Mouse (Mus musculus) embryonic facial prominence, embryonic 10.5 days (tissue): ENCODE measurements around the gene Gm13030. TPM values are rescaled to one million over a fixed set of nuclear protein-coding genes. Genes with fewer than 3 reads are reported as not detected.
"Not testable (repeated sequence)": the region's sequence is repeated elsewhere in the genome, so short reads cannot be mapped to it uniquely, and the experiment has no call there.

ENCODE experiments used
- DNase-seq: peaks from one replicate; pipeline ENCODE4 v3.0.0-alpha.2; 2017; ENCODE audit warnings: low spot score
- H3K27ac ChIP-seq: fragments of 300-500 bp; sonication (generic); replicated peaks from 2 replicates; pipeline ENCODE4 v1.5.1; 2016; ENCODE audit warnings: mild to moderate bottlenecking
- H3K27me3 ChIP-seq: fragments of 300-500 bp; sonication (generic); replicated peaks from 2 replicates; pipeline ENCODE4 v1.6.1; 2016; ENCODE audit warnings: low read depth, mild to moderate bottlenecking; ENCODE audit not compliant: poor library complexity, severe bottlenecking
- H3K36me3 ChIP-seq: fragments of 300-500 bp; sonication (generic); replicated peaks from 2 replicates; pipeline ENCODE4 v1.6.1; 2016; ENCODE audit warnings: mild to moderate bottlenecking, moderate library complexity
- H3K4me1 ChIP-seq: fragments of 300-500 bp; sonication (generic); 2 replicates; pipeline ENCODE4 v1.6.1; 2016
- H3K4me3 ChIP-seq: fragments of 300-500 bp; sonication (generic); 2 replicates; pipeline ENCODE4 v1.5.1; 2016; ENCODE audit warnings: mild to moderate bottlenecking, moderate library complexity
- H3K9me3 ChIP-seq: fragments of 300-500 bp; sonication (generic); 2 replicates; pipeline ENCODE4 v1.6.1; 2016; ENCODE audit warnings: mild to moderate bottlenecking
- WGBS: fragments of 180-500 bp; shearing (Covaris S2); methylation state at CpG from one replicate; pipeline ENCODE4 v1.1.7; 2016; 5-methylcytosine and 5-hydroxymethylcytosine counted together
- polyA plus RNA-seq: library from polyadenylated mRNA; unstranded; fragments of >200 nt; fragmentation: Nextera tagmentation; extraction: Ambion mirVana; gene quantifications from 2 replicates; pipeline ENCODE4 v1.2.1, GENCODE M21; 2016

Gene Gm13030
- polyA plus RNA-seq, 1 experiment from 2014 or later = not detected

DNA sequence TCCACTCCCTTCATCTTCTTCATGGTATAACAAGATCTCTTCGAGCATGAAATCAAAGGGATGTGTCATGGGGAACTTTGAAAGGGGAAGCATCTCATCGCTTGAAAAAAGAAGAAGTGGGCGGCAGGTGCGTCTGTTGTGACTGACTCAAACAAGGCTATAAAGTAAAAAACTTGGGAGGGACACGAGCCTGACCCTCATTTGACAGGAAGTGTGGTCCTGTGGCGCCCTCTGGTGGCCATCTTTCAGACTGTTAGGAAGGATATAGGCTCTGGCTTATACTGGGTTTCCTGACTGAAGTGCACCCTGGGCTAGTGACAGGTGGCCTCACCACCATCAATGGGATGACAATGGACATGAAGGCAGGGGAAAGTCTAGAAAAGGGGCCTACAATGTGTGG, 10.5 kb upstream of the Gm13030 start:
- H3K27ac ChIP-seq = no peak overlapping the region
- no peak overlapping the region for H3K4me3 ChIP-seq
- no peaks in the 10 kb centered on the region for H3K9me3 ChIP-seq
- DNase-seq = peak; percentile 86
- 20% methylated on average over 6 of the region's 6 CpGs for WGBS
- peaks cover 31% of the 10 kb centered on the region for H3K27me3 ChIP-seq
- peaks cover 19% of the 10 kb centered on the region for H3K4me1 ChIP-seq
- no peaks in the 10 kb centered on the region for H3K36me3 ChIP-seq

DNA sequence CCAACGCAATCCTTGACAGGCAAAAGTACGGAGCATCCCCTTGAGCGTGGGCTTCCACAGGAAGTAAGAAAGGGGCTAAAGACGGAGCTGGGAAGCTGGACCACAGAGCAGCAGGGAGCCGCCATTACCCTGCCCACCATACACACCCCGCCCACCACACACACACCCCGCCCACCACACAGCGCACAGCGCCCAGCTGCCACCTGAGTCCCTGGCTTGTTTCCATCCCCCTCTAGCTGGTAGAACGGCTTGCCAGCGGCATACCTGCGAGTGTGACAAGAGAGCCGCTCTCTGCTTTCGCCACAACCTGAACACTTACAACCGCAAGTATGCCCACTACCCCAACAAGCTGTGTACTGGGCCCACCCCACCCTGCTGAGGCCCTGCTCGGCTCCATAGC, 8.4 kb upstream of the Gm13030 start:
- no peaks in the 10 kb centered on the region for H3K9me3 ChIP-seq
- H3K27ac ChIP-seq = peak overlapping the region; percentile 51
- peaks cover 30% of the 10 kb centered on the region for H3K4me1 ChIP-seq
- 9% methylated on average over 16 of the region's 16 CpGs for WGBS
- H3K27me3 ChIP-seq = peaks cover 31% of the 10 kb centered on the region
- DNase-seq = peak; percentile 57
- H3K4me3 ChIP-seq = peak overlapping the region; percentile 45
- no peaks in the 10 kb centered on the region for H3K36me3 ChIP-seq

DNA sequence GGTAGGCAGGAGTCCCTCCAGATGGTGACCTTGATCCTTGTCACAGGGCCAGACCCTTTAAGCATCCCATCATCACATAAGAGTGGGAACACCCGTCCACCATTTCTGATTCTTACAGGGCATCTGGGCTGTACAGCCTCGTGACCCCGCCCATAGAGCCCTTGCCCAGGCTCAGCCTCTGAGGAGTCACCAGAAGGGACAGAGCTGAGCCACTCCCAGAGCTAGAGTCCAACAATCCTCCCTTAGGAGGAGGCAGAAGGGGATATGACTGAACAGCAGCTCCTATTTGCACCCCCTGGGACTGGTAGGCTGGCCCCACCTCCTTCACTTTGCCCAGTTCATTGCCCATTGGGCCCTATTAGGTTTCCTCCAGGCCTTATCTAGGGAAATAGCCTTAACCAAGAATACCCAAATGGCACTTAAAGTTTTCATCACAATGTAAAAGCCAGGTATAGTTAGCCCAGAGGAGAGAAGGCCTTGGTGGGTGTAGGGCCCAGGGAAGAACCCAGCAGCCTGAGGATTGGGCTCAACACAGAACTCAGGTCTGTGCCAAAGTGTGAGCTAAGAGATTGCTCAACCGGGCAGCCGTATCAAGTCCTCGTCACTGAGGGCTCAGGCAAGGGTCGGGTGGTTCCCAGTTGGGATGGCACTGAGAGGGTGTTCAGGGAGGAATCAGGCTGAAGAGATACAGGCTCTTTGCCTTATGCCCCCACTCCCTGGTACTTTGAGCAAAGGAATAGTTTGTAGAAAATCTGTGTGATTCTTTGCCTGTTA, 7.2 kb upstream of the Gm13030 start:
- WGBS = 83% methylated on average over 7 of the region's 7 CpGs

DNA sequence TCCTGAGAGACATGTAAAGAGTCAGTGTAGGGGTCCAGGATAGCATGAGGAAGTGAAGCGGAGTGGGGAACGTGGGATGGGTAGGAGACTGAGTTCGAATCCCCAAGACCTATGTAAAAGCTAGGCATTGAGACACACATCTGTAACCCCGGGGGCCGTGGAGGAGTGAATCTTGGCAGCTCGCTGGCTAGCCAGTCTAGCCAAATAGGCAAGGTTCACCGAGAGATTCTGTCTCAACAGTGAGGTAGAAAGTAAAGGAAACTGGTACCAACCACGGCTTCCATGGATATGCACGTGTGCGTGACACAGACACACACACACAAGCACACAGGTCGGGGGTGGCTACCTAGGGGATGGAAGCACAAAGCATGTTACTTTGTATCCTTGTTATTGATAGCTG, 6.0 kb upstream of the Gm13030 start:
- WGBS = 86% methylated on average over 11 of the region's 11 CpGs
- Histone ChIP-seq H3K4me1 (peaks cover 30% of the 10 kb centered on the region), H3K27me3 (peaks cover 31% of the 10 kb centered on the region), H3K4me3 (no peak overlapping the region), H3K27ac (peak overlapping the region; percentile 24; the same call in 1 of the 2 replicates), H3K36me3 (no peaks in the 10 kb centered on the region), H3K9me3 (no peaks in the 10 kb centered on the region)
- no peak for DNase-seq

More for the DNA sequence above, 7.2 kb upstream of the Gm13030 start:
- Histone ChIP-seq H3K27me3 (peaks cover 31% of the 10 kb centered on the region), H3K36me3 (no peaks in the 10 kb centered on the region), H3K4me3 (no peak overlapping the region), H3K27ac (no peak overlapping the region), H3K9me3 (no peaks in the 10 kb centered on the region), H3K4me1 (peaks cover 30% of the 10 kb centered on the region)
- DNase-seq = no peak

DNA sequence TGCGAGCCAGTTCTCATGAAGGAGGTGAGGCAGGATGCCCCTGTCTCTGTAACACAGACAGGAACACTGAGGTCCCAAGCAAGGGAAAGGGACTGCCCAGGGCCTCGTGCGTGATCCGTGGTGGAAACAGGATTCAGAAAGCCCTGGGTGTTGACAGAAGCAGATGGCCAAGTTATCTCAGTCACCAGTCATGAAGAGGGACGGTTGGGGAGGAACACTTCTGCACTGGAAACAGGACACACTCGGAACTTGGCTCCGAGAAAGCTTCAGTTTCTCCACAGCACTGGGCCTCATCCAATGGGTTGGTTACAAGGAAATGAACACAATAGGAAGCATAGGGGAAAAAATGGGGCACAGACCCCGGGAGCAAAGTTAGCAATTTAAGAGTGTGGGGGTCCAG, 5.0 kb upstream of the Gm13030 start:
- Histone ChIP-seq H3K4me3 (no peak overlapping the region), H3K36me3 (no peaks in the 10 kb centered on the region), H3K9me3 (no peaks in the 10 kb centered on the region), H3K27ac (no peak overlapping the region), H3K4me1 (peaks cover 30% of the 10 kb centered on the region), H3K27me3 (peaks cover 31% of the 10 kb centered on the region)
- no peak for DNase-seq
- 72% methylated on average over 8 of the region's 8 CpGs for WGBS

DNA sequence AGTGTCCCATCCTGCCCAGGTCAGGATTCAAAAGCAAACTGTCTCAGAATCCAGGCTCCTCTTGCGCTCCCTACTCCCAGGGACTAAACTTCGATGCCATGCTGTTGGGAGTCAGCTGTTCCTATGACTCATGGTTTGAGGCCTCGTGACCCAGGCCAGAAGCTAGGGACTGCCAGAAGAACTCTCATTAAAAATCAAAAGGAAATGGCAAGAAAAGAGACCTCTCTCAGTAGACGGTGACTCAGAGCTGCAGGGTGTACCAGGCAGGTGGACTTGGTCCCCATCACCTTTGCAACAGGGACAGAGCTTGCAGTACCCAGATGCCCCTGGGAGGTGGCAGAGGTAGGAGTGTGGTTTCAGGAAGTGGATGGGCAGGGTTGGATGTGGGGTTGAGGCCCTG, 4.0 kb upstream of the Gm13030 start, which contains the start of gene Pla2g2e:
Gene Pla2g2e, plus strand, starts transcription at position 212 of the 400 bp plus-strand sequence.
- Histone ChIP-seq H3K9me3 (no peaks in the 10 kb centered on the region), H3K27ac (no peak within 1 kb of the TSS), H3K36me3 (no peaks in the 10 kb centered on the region), H3K27me3 (peaks cover 27% of the 10 kb centered on the region), H3K4me3 (no peak within 1 kb of the TSS), H3K4me1 (peaks cover 30% of the 10 kb centered on the region)
- DNase-seq = no peak
- WGBS = 74% methylated on average over 4 of the region's 4 CpGs

DNA sequence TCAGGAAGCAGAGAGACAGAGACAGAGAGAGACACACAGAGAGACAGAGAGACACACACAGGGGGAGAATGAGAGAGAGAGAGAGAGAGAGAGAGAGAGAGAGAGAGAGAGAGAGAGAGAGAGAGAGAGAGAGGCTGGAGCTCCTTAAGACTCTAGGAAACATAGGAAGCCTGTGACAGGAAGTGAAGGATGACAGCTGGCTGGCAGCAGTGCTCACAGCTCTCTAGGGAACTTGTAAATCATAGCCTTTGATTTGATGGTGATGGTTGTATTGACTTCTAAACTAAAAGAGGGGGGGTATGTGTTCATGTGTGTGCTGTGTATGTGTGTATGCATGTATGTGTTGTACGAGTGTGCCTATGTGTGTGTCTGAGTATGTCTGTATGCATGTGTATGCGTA, 2.2 kb upstream of the Gm13030 start:
- H3K27ac ChIP-seq = no peak overlapping the region
- no peaks in the 10 kb centered on the region for H3K36me3 ChIP-seq
- DNase-seq = no peak
- no peaks in the 10 kb centered on the region for H3K9me3 ChIP-seq
- H3K27me3 ChIP-seq = peaks cover 10% of the 10 kb centered on the region
- H3K4me3 ChIP-seq = no peak overlapping the region
- peaks cover 20% of the 10 kb centered on the region for H3K4me1 ChIP-seq
- WGBS = 91% methylated on average over 2 of the region's 2 CpGs

DNA sequence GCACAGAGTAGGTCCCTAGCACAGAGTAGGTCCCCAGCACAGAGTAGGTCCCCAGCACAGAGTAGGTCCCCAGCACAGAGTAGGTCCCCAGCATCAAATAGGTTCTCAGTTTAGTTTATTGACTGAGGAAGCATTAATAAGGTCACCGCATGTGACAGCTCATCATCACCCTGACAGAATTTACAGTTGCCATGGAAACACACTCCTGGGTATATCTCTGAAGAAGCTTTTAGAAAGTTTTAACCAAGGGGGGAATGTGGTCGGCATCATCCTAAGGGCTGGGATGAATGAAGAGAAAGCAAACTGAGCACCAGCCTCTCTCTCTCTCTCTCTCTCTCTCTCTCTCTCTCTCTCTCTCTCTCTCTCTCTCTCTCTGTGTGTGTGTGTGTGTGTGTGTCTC, 1.5 kb upstream of the Gm13030 start:
- H3K9me3 ChIP-seq, H3K36me3 ChIP-seq, DNase-seq, H3K4me3 ChIP-seq, H3K27me3 ChIP-seq, H3K27ac ChIP-seq: not testable (repeated sequence)
- peaks cover 20% of the 10 kb centered on the region for H3K4me1 ChIP-seq
- WGBS = 93% methylated on average over 2 of the region's 2 CpGs

DNA sequence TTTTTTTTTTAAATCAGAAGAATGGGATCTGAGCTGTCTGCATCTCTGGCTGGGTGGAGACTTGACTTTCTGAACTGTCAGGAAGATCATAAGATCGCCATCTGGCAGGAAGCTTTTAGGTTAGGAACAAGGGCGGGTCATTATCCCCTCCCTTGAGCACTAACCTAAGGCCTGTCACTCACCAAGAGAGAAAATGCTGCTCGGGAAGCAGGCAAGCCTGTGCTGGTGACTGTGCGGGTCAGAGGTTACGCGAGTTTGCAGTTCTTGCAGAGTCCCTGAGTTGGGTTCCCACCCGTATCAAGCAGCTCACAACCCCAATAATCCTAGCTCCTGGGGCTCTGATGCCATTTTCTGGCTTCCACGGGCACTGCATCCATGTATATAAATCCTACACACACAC, 5.1 kb downstream of the Gm13030 start:
- Histone ChIP-seq H3K27ac (no peak overlapping the region), H3K27me3 (no peaks in the 10 kb centered on the region), H3K36me3 (no peaks in the 10 kb centered on the region), H3K4me1 (peaks cover 22% of the 10 kb centered on the region; the same call in 1 of the 2 replicates), H3K9me3 (no peaks in the 10 kb centered on the region), H3K4me3 (no peak overlapping the region)
- 37% methylated on average over 8 of the region's 8 CpGs for whole genome bisulfite sequencing
- peak; percentile 61 for DNase-seq

DNA sequence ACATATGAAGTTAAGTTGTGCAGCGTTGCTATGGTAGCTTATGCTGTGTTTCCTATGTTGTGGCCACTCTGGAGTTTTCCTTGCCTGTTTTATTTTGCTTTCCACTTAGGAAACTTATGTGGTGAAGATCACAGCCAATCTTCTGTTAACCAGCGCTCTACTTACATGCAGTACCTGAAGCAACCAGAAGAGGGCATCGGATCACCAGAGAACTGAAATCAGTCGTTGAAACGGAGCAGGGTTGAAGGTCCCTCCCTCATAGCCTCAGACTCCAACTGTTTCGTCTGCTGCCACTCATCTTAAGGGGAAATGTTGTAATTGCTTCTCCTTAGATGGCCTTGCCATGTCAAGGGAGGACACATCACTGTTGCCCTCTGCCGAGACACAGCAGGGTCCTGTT, 7.4 kb downstream of the Gm13030 start:
- Histone ChIP-seq H3K9me3 (no peaks in the 10 kb centered on the region), H3K27ac (no peak overlapping the region), H3K4me3 (no peak overlapping the region), H3K36me3 (no peaks in the 10 kb centered on the region), H3K4me1 (peaks cover 22% of the 10 kb centered on the region; the same call in 1 of the 2 replicates), H3K27me3 (no peaks in the 10 kb centered on the region)
- peak; percentile 73 for DNase-seq
- 13% methylated on average over 7 of the region's 7 CpGs for WGBS

DNA sequence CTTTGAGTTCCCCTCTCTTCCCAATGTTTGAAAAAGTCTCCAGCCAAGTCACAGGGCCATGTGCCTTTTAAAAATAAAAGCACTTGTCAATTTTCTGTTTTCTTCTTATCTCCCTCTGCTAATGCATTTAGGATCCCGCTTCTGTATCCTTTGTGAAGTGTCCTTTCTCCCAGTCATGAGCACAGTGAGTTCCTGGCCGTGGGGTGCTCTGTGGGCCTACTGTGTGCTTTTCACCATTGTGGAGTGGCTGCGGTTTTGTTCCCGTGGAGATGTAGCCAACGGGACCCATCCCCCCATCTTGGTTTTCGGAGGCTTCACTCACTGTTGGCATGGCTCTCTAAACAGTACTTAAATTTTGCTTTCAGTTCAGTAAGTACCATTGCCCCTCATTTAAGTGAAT, 7.8 kb downstream of the Gm13030 start:
- no peak for DNase-seq
- no peak overlapping the region for H3K27ac ChIP-seq
- peaks cover 22% of the 10 kb centered on the region; the same call in 1 of the 2 replicates for H3K4me1 ChIP-seq
- H3K9me3 ChIP-seq = no peaks in the 10 kb centered on the region
- H3K36me3 ChIP-seq = no peaks in the 10 kb centered on the region
- no peak overlapping the region for H3K4me3 ChIP-seq
- H3K27me3 ChIP-seq = no peaks in the 10 kb centered on the region
- WGBS = 73% methylated on average over 6 of the region's 6 CpGs

DNA sequence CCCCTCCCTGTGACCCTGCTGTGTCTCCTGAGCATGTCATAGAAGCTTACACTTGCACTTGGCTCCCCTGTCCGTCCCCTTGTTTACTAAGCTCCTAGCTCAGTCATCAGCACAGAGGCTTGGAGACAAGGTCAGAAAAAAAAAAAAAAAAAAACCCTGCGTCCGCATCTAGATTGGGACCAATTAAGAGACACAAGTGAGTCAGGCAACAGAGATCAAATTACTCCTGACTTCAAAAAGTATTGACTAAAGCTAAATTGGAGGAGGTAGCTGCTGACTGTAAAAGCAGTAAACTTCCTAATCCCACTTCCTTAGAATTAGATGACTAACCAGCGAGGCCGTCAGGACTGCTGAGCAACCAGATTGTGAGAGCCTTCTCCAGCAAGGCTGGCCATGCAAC, 8.7 kb downstream of the Gm13030 start:
- Histone ChIP-seq H3K9me3 (no peaks in the 10 kb centered on the region), H3K27ac (no peak overlapping the region)
- DNase-seq = no peak

DNA sequence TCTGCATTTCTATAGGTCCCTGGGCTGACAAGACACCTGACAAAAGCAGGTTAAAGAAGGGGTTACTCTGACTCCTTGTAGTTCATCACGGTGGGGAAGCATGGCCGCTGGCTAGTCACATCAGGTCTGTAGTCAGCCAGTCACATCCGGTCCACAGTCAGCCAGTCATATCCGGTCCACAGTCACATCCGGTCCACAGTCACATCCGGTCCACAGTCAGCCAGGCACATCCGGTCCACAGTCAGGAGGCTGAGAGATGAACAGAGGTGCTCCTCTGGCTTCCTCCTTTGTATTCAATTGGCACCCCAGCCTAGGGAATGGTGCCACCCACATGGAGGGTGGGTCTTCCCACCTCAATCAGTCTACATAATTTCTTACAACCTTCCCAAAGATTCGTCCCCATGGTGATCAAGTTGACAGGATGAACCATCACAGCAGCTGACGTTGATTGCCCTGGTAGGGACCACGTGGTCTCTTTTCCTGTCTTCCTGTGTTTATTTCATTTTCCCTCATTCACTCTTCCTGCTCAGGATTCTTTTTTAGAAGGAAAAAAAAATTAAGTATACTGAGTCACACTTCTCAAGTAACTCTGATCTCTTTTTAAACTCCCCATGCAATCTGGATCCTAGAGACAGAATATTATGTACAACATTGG, 10.3 kb downstream of the Gm13030 start, which contains the start of gene Pla2g5:
Gene Pla2g5, minus strand, starts transcription at position 139 of the 655 bp plus-strand sequence.
- Histone ChIP-seq H3K4me3 (no peak within 1 kb of the TSS), H3K4me1 (peaks cover 21% of the 10 kb centered on the region; the same call in 1 of the 2 replicates), H3K27me3 (0 out of 2 replicates have a peak, but pooled peaks cover 4% of the 10 kb centered on the region), H3K9me3 (no peaks in the 10 kb centered on the region), H3K36me3 (no peaks in the 10 kb centered on the region), H3K27ac (no peak within 1 kb of the TSS)
- 75% methylated on average over 10 of the region's 10 CpGs for WGBS
- DNase-seq = no peak

More for the DNA sequence above, 8.7 kb downstream of the Gm13030 start:
- Histone ChIP-seq H3K4me3 (no peak overlapping the region), H3K27me3 (0 out of 2 replicates have a peak, but pooled peaks cover 2% of the 10 kb centered on the region), H3K36me3 (no peaks in the 10 kb centered on the region), H3K4me1 (peaks cover 24% of the 10 kb centered on the region; the same call in 1 of the 2 replicates)
- WGBS = 36% methylated on average over 5 of the region's 5 CpGs
